Mouse (Mus musculus) bone marrow macrophage, adult 2 months (primary cell): Measurements from ENCODE around the gene Cdipt. TPM values are rescaled to one million over a fixed set of nuclear protein-coding genes. Genes with fewer than 3 reads are reported as not detected.

Experiments used
- H3K27ac ChIP-seq: 2 replicates; pipeline ENCODE4 v1.5.1; 2012; ENCODE audit warnings: low read depth, low read length; ENCODE audit not compliant: insufficient read depth
- H3K4me1 ChIP-seq: 2 replicates; pipeline ENCODE4 v1.6.1; 2012; ENCODE audit warnings: low read length; ENCODE audit not compliant: control insufficient read depth, insufficient read depth
- H3K4me3 ChIP-seq: 2 replicates; pipeline ENCODE4 v1.5.1; 2012; ENCODE audit warnings: mild to moderate bottlenecking, low read length, moderate library complexity; ENCODE audit not compliant: insufficient read depth
- CTCF ChIP-seq: IDR thresholded peaks from 2 replicates; pipeline ENCODE4 v1.5.1; 2012; ENCODE audit warnings: low read depth, mild to moderate bottlenecking, low read length, moderate library complexity
- POLR2A ChIP-seq: IDR thresholded peaks from 2 replicates; pipeline ENCODE4 v1.6.1; 2012; ENCODE audit warnings: mild to moderate bottlenecking, low read depth, low read length, borderline replicate concordance
- polyA plus RNA-seq: library from polyadenylated mRNA; stranded (reverse); fragments of >200 nt; gene quantifications from 2 replicates; pipeline ENCODE4 v1.2.4, GENCODE M21; 2012; ENCODE audit not compliant: missing spikeins, insufficient read depth, insufficient read length

Cdipt gene
- 112 and 118 TPM in 2 replicates for polyA plus RNA-seq

GRCm38 (mm10) chr7:126975893-126975949 is at the start of gene Cdipt:
TSS of gene Cdipt (plus strand) at chr7:126975914.
- Histone ChIP-seq H3K4me1 (peaks cover 10% of the 10 kb centered on the region), H3K27ac (peak within 1 kb of the TSS; percentile 97), H3K4me3 (peak within 1 kb of the TSS; percentile 76)
- TF ChIP-seq CTCF (no peak), POLR2A (no peak)

- Histone ChIP-seq H3K27ac (no peak overlapping the region), H3K4me3 (no peak overlapping the region), H3K4me1 (peaks cover 10% of the 10 kb centered on the region; the same call in 1 of the 2 replicates)
- TF ChIP-seq POLR2A (no peak), CTCF (no peak)
Observed at GRCm38 (mm10) chr7:126926299-126926698, 49.4 kb upstream of the Cdipt start.

- no peak for TF ChIP-seq POLR2A
- no peak for TF ChIP-seq CTCF
- H3K4me1 ChIP-seq = peaks cover 10% of the 10 kb centered on the region
- peak within 1 kb of the TSS; percentile 100 for H3K4me3 ChIP-seq
- peak within 1 kb of the TSS; percentile 33 for H3K27ac ChIP-seq
Observed at GRCm38 (mm10) chr7:126928384-126929037, 47.2 kb upstream of the Cdipt start, which contains the start of gene Kctd13. TSS of gene Kctd13 (plus strand) at chr7:126928879.

- peak overlapping the region; percentile 31; the same call in 1 of the 2 replicates for H3K27ac ChIP-seq
- peak overlapping the region; percentile 100 for H3K4me3 ChIP-seq
- peaks cover 13% of the 10 kb centered on the region for H3K4me1 ChIP-seq
- TF ChIP-seq CTCF = no peak
Observed at GRCm38 (mm10) chr7:126929046-126929445, 46.7 kb upstream of the Cdipt start.

- no peak for TF ChIP-seq CTCF
- no peak overlapping the region for H3K27ac ChIP-seq
Observed at GRCm38 (mm10) chr7:126932652-126933051, 43.1 kb upstream of the Cdipt start.

GRCm38 (mm10) chr7:126941171-126941570 is 34.5 kb upstream of the Cdipt start:
- peaks cover 36% of the 10 kb centered on the region for H3K4me1 ChIP-seq
- no peak overlapping the region for H3K4me3 ChIP-seq
- no peak for TF ChIP-seq CTCF
- TF ChIP-seq POLR2A = no peak
- H3K27ac ChIP-seq = peak overlapping the region; percentile 83

More at GRCm38 (mm10) chr7:126932652-126933051, 43.1 kb upstream of the Cdipt start:
- no peak overlapping the region for H3K4me3 ChIP-seq
- H3K4me1 ChIP-seq = peaks cover 17% of the 10 kb centered on the region

- H3K4me1 ChIP-seq = peaks cover 34% of the 10 kb centered on the region
- TF ChIP-seq POLR2A (no peak), CTCF (no peak)
- no peak overlapping the region for H3K27ac ChIP-seq
- no peak overlapping the region for H3K4me3 ChIP-seq
Observed at GRCm38 (mm10) chr7:126941801-126942200, 33.9 kb upstream of the Cdipt start.

GRCm38 (mm10) chr7:126946530-126946929 is 29.2 kb upstream of the Cdipt start:
- Histone ChIP-seq H3K4me3 (no peak overlapping the region), H3K27ac (no peak overlapping the region), H3K4me1 (peaks cover 16% of the 10 kb centered on the region)
- TF ChIP-seq CTCF (peak; percentile 13; the same call in 1 of the 2 replicates), POLR2A (no peak)

GRCm38 (mm10) chr7:126948626-126949025 is 27.1 kb upstream of the Cdipt start:
- Histone ChIP-seq H3K4me3 (no peak overlapping the region), H3K27ac (no peak overlapping the region), H3K4me1 (peaks cover 10% of the 10 kb centered on the region)
- TF ChIP-seq POLR2A = no peak
- no peak for TF ChIP-seq CTCF

- peaks cover 10% of the 10 kb centered on the region for H3K4me1 ChIP-seq
Observed at GRCm38 (mm10) chr7:126949403-126949792, 26.3 kb upstream of the Cdipt start, which contains the start of gene Asphd1. TSS of gene Asphd1 (minus strand) at chr7:126949582.

More at GRCm38 (mm10) chr7:126949403-126949792, 26.3 kb upstream of the Cdipt start, which contains the start of gene Asphd1:
- no peak for TF ChIP-seq CTCF
- no peak for TF ChIP-seq POLR2A
- Histone ChIP-seq H3K4me3 (peak within 1 kb of the TSS; percentile 59), H3K27ac (no peak within 1 kb of the TSS)
